Mouse (Mus musculus): ENCODE measurements around the gene Nrg3. TPM values are rescaled to one million over a fixed set of nuclear protein-coding genes. Genes with fewer than 3 reads are reported as not detected.

The Nrg3 gene
- total RNA-seq, 2 experiments from 2014 or later: 59.2 to 60.6 TPM

Small RNA genes within 50 kb of the gene (microRNA-seq; reads per million reads assigned to microRNA genes)
- 0 reads per million in 2 experiments for gene Gm27332
